Mouse (Mus musculus) E14TG2a.4 (cell line): ENCODE measurements around the gene Chrnb1.

Experiments used
- H3K27me3 ChIP-seq: 2 replicates; pipeline ENCODE4 v1.6.1; 2014; ENCODE audit warnings: low read length, control low read depth; ENCODE audit not compliant: insufficient read depth
- H3K36me3 ChIP-seq: 2 replicates; pipeline ENCODE4 v1.6.1; 2014; ENCODE audit warnings: low read length, control low read depth; ENCODE audit not compliant: insufficient read depth
- H3K4me1 ChIP-seq: replicated peaks from 2 replicates; pipeline ENCODE4 v1.6.1; 2014; ENCODE audit warnings: low read depth, low read length, control low read depth
- H3K4me3 ChIP-seq: replicated peaks from 2 replicates; pipeline ENCODE4 v1.5.1; 2014; ENCODE audit warnings: mild to moderate bottlenecking, low read length
- H3K9me3 ChIP-seq: 2 replicates; pipeline ENCODE4 v1.6.1; 2014; ENCODE audit warnings: low read length, control low read depth
- CTCF ChIP-seq: conservative IDR thresholded peaks from 2 replicates; pipeline ENCODE4 v1.5.1; 2014; ENCODE audit warnings: low read length
- NANOG ChIP-seq: IDR thresholded peaks from 2 replicates; pipeline ENCODE4 v1.6.1; 2014; ENCODE audit warnings: borderline replicate concordance, low read length, mixed read lengths
- POU5F1 ChIP-seq: IDR thresholded peaks from 2 replicates; pipeline ENCODE4 v1.6.1; 2014; ENCODE audit warnings: low read length, borderline replicate concordance

Chrnb1 gene

GRCm38 (mm10) chr11:69752686-69753085, 43.1 kb downstream of the Chrnb1 start:
- H3K36me3 ChIP-seq, result peaks cover 81% of the 10 kb centered on the region
- H3K9me3 ChIP-seq, result no peaks in the 10 kb centered on the region
- no peak for TF ChIP-seq POU5F1
- TF ChIP-seq CTCF, result no peak
- no peak for TF ChIP-seq NANOG
- H3K4me3 ChIP-seq, result no peak overlapping the region
- peaks cover 81% of the 10 kb centered on the region for H3K4me1 ChIP-seq
- no peaks in the 10 kb centered on the region for H3K27me3 ChIP-seq

- no peak overlapping the region for H3K4me3 ChIP-seq
- H3K9me3 ChIP-seq, result no peaks in the 10 kb centered on the region
- TF ChIP-seq CTCF, result no peak
- TF ChIP-seq POU5F1, result no peak
- TF ChIP-seq NANOG, result no peak
- H3K4me1 ChIP-seq, result peaks cover 73% of the 10 kb centered on the region
- peaks cover 81% of the 10 kb centered on the region for H3K36me3 ChIP-seq
- H3K27me3 ChIP-seq, result no peaks in the 10 kb centered on the region
These were observed 44.1 kb downstream of the Chrnb1 start for GRCm38 (mm10) chr11:69751635-69752034.
